Mouse (Mus musculus) myocyte (in vitro differentiated cells): ENCODE measurements around the gene Trpm3.

Experiments used
- CEBPB ChIP-seq: IDR thresholded peaks from 2 replicates; pipeline ENCODE4 v1.6.1; 2011; ENCODE audit warnings: mild to moderate bottlenecking, moderate library complexity; ENCODE audit not compliant: poor library complexity, insufficient read depth, severe bottlenecking
- E2F4 ChIP-seq: IDR thresholded peaks from one replicate; pipeline ENCODE4 v1.6.1; 2011; ENCODE audit warnings: mild to moderate bottlenecking, control low read depth, moderate library complexity; ENCODE audit not compliant: insufficient read depth
- MAX ChIP-seq: IDR thresholded peaks from one replicate; pipeline ENCODE4 v1.6.1; 2011; ENCODE audit warnings: low read depth, mild to moderate bottlenecking, control low read depth
- MYOD1 ChIP-seq, 3 experiments: IDR thresholded peaks; one replicate each; pipeline ENCODE4 v1.6.1; 2011; ENCODE audit warnings: control low read depth in 2 of 3, low read depth in 2 of 3, mild to moderate bottlenecking in 2 of 3, moderate library complexity in 1 of 3; ENCODE audit not compliant: insufficient read length in 2 of 3, control insufficient read depth in 1 of 3
- MYOG ChIP-seq, 3 experiments: IDR thresholded peaks; one replicate each; pipeline ENCODE4 v1.6.1; 2011; ENCODE audit warnings: control low read depth in 2 of 3, low read depth in 2 of 3, mild to moderate bottlenecking in 2 of 3; ENCODE audit not compliant: insufficient read length in 2 of 3, control insufficient read depth in 1 of 3, insufficient read depth in 1 of 3
- POLR2A ChIP-seq: IDR thresholded peaks from one replicate; pipeline ENCODE4 v1.6.1; 2011; ENCODE audit warnings: low read depth, mild to moderate bottlenecking, control low read depth, moderate library complexity; ENCODE audit not compliant: insufficient read length
- POLR2AphosphoS2 ChIP-seq: IDR thresholded peaks from one replicate; pipeline ENCODE4 v1.6.1; 2011; ENCODE audit warnings: low read depth, control low read depth; ENCODE audit not compliant: insufficient read length
- REST ChIP-seq: IDR thresholded peaks from one replicate; pipeline ENCODE4 v1.6.1; 2011; ENCODE audit warnings: mild to moderate bottlenecking, control low read depth, moderate library complexity; ENCODE audit not compliant: insufficient read depth, insufficient read length
- TCF12 ChIP-seq: IDR thresholded peaks from one replicate; pipeline ENCODE4 v1.6.1; 2011; ENCODE audit warnings: mild to moderate bottlenecking, control low read depth; ENCODE audit not compliant: poor library complexity, insufficient read depth, severe bottlenecking
- TCF3 ChIP-seq: IDR thresholded peaks from one replicate; pipeline ENCODE4 v1.6.1; 2011; ENCODE audit warnings: low read depth, control low read depth; ENCODE audit not compliant: insufficient read length
- USF1 ChIP-seq: IDR thresholded peaks from one replicate; pipeline ENCODE4 v1.6.1; 2011; ENCODE audit warnings: low read depth, mild to moderate bottlenecking, control low read depth, moderate library complexity

GRCm38 (mm10) chr19:22885051-22885450 is 746.2 kb downstream of the Trpm3 start:
- no peak for TF ChIP-seq POLR2AphosphoS2
- no peak for TF ChIP-seq POLR2A
- no peak for TF ChIP-seq E2F4
- TF ChIP-seq TCF12, result no peak
- TF ChIP-seq MYOD1 (IDR thresholded peaks at IDR 0.05; ENCODE audit: control insufficient read depth in 1 of 3, insufficient read length in 2 of 3, low read depth in 2 of 3), result no peak
- no peak for TF ChIP-seq MAX
- no peak for TF ChIP-seq USF1
- TF ChIP-seq MYOG (IDR thresholded peaks at IDR 0.05; ENCODE audit: control insufficient read depth in 1 of 3, insufficient read depth in 1 of 3, insufficient read length in 2 of 3, low read depth in 2 of 3), result no peak
- TF ChIP-seq REST, result no peak
- no peak for TF ChIP-seq TCF3
- no peak for TF ChIP-seq CEBPB
